In genomic region chr16:19907103-19907502, GRCm38 (mm10) we compare ENCODE assay signal across 9 mouse cellular contexts.
DNase-seq lines count a peak whose midpoint lies in the region; ATAC-seq and TF ChIP-seq lines count a peak whose summit lies in the region.
"Had no signal": no experiment of that assay in that cellular context is flagged by ENCODE, and none has a peak within 500 bp of the region (broad histone marks: within the 10 kb centered on the region; RNA-seq: fewer than 3 reads in every experiment).

No protein-coding gene starts in this region.

- H3K27me3 ChIP-seq in intestine, embryonic 14.5 days (replicated peaks; ENCODE audit: control insufficient read depth, insufficient read depth, low read length): no peaks in the 10 kb centered on the region
- H3K27me3 ChIP-seq in intestine, embryonic 16.5 days (replicated peaks; ENCODE audit: control insufficient read depth, insufficient read depth, low read length): no peaks in the 10 kb centered on the region
- H3K27me3 ChIP-seq in forebrain, embryonic 11.5 days (ENCODE audit: control insufficient read depth, insufficient read depth, low read length): no peaks in the 10 kb centered on the region
- H3K27me3 ChIP-seq: limb, embryonic 15.5 days had no signal

- H3K27ac ChIP-seq in intestine, embryonic 14.5 days (ENCODE audit: low read depth): no peak overlapping the region
- no peak overlapping the region for H3K27ac ChIP-seq in intestine, embryonic 16.5 days (ENCODE audit: low read length)
- no peak overlapping the region for H3K27ac ChIP-seq in ES-E14 (ENCODE audit: insufficient read depth, low read depth, low read length, poor library complexity, severe bottlenecking)
- no peak overlapping the region for H3K27ac ChIP-seq in forebrain, embryonic 11.5 days (ENCODE audit: low read depth, low read length)
- H3K27ac ChIP-seq: limb, embryonic 15.5 days had no signal

- H3K4me3 ChIP-seq in intestine, embryonic 14.5 days (ENCODE audit: low read depth, low read length): no peak overlapping the region
- no peak overlapping the region for H3K4me3 ChIP-seq in intestine, embryonic 16.5 days (ENCODE audit: low read length)
- H3K4me3 ChIP-seq in ES-E14 (ENCODE audit: insufficient read depth in 1 of 2, low read depth in 1 of 2, low read length in 2 of 2, poor library complexity in 1 of 2, severe bottlenecking in 1 of 2): no peak overlapping the region
- H3K4me3 ChIP-seq in forebrain, embryonic 11.5 days (ENCODE audit: low read depth, low read length): no peak overlapping the region
- H3K4me3 ChIP-seq: limb, embryonic 15.5 days had no signal

- H3K36me3 ChIP-seq in intestine, embryonic 14.5 days (ENCODE audit: control insufficient read depth, insufficient read depth, low read length): no peaks in the 10 kb centered on the region
- H3K36me3 ChIP-seq in intestine, embryonic 16.5 days (ENCODE audit: control insufficient read depth, insufficient read depth, low read length): no peaks in the 10 kb centered on the region
- H3K36me3 ChIP-seq in ES-E14 (ENCODE audit: control insufficient read depth, insufficient read depth, low read length, poor library complexity, severe bottlenecking): no peaks in the 10 kb centered on the region
- H3K36me3 ChIP-seq in forebrain, embryonic 11.5 days (ENCODE audit: control insufficient read depth, insufficient read depth, low read length): no peaks in the 10 kb centered on the region
- H3K36me3 ChIP-seq: limb, embryonic 15.5 days had no signal

- 43% methylated on average over 2 of the region's 2 CpGs for WGBS in intestine, embryonic 14.5 days
- WGBS in intestine, embryonic 16.5 days: 39% methylated on average over 2 of the region's 2 CpGs
- 40% methylated on average over 2 of the region's 2 CpGs for WGBS in forebrain, embryonic 11.5 days

- H3K4me2 ChIP-seq in intestine, embryonic 14.5 days (ENCODE audit: low read length): no peak overlapping the region
- H3K4me2 ChIP-seq in intestine, embryonic 16.5 days (ENCODE audit: low read depth, low read length): no peak overlapping the region
- no peak overlapping the region for H3K4me2 ChIP-seq in forebrain, embryonic 11.5 days (ENCODE audit: low read depth, low read length, severe bottlenecking)
- H3K4me2 ChIP-seq: limb, embryonic 15.5 days had no signal

- intact Hi-C loops in left cerebral cortex, postnatal 4 days (cut with DNase I): no loop called here

- H3K4me1 ChIP-seq in intestine, embryonic 14.5 days (replicated peaks; ENCODE audit: control insufficient read depth, insufficient read depth, low read length): peaks cover 8% of the 10 kb centered on the region; the same call in 1 of the 2 replicates
- peaks cover 6% of the 10 kb centered on the region; the same call in 1 of the 2 replicates for H3K4me1 ChIP-seq in intestine, embryonic 16.5 days (ENCODE audit: control insufficient read depth, insufficient read depth, low read length)
- H3K4me1 ChIP-seq in ES-E14 (ENCODE audit: control insufficient read depth in 2 of 2, insufficient read depth in 2 of 2, low read length in 2 of 2, poor library complexity in 1 of 2): no peaks in the 10 kb centered on the region
- H3K4me1 ChIP-seq in forebrain, embryonic 11.5 days (replicated peaks; ENCODE audit: control insufficient read depth, insufficient read depth, low read length): no peaks in the 10 kb centered on the region
- H3K4me1 ChIP-seq: limb, embryonic 15.5 days had no signal

- in situ Hi-C loops in ES-E14 (cut with MboI; ENCODE audit: low sequenced_read_pairs in 2 of 2, unreplicated experiment in 2 of 2): no loop called here

- no peak overlapping the region for H3K9ac ChIP-seq in intestine, embryonic 14.5 days (ENCODE audit: low read length)
- H3K9ac ChIP-seq in intestine, embryonic 16.5 days (ENCODE audit: low read depth, low read length): no peak overlapping the region
- H3K9ac ChIP-seq in ES-E14 (ENCODE audit: insufficient read depth, low read depth, low read length, poor library complexity, severe bottlenecking): no peak overlapping the region
- H3K9ac ChIP-seq in forebrain, embryonic 11.5 days (ENCODE audit: low read length): no peak overlapping the region
- H3K9ac ChIP-seq: limb, embryonic 15.5 days had no signal

- no peak for ATAC-seq in intestine, embryonic 14.5 days (replicated peaks; ENCODE audit: low FRiP score, low TSS enrichment, low read depth)
- ATAC-seq in intestine, embryonic 16.5 days: no peak
- ATAC-seq in forebrain, embryonic 11.5 days (replicated peaks; ENCODE audit: low FRiP score): no peak

- no peaks in the 10 kb centered on the region for H3K9me3 ChIP-seq in intestine, embryonic 14.5 days (ENCODE audit: control insufficient read depth, low read length)
- H3K9me3 ChIP-seq in intestine, embryonic 16.5 days (ENCODE audit: control insufficient read depth, low read length): no peaks in the 10 kb centered on the region
- H3K9me3 ChIP-seq in ES-E14 (ENCODE audit: control insufficient read depth, insufficient read depth, low read depth, low read length): no peaks in the 10 kb centered on the region
- H3K9me3 ChIP-seq in forebrain, embryonic 11.5 days (ENCODE audit: control insufficient read depth, low read length): no peaks in the 10 kb centered on the region
- H3K9me3 ChIP-seq: limb, embryonic 15.5 days had no signal

- DNase-seq in intestine, embryonic 14.5 days (ENCODE audit: low spot score): peak; percentile 56
- DNase-seq in B cell, adult 2 months: peak; percentile 75 to 77
- peak; percentile 22 for DNase-seq in ES-E14 (ENCODE audit: low read depth, low spot score)
- DNase-seq in embryo, embryonic 11.5 days (ENCODE audit: low read depth, low spot score): peak; percentile 24
- DNase-seq in left cerebral cortex, postnatal 4 days: peak; percentile 14
- DNase-seq in retina, postnatal 7 days (ENCODE audit: low read depth, low spot score): peak; percentile 33
- DNase-seq in forebrain, embryonic 11.5 days (ENCODE audit: low spot score): no peak

TF ChIP-seq in ES-E14, 5 proteins besides CTCF, POLR2A, EP300 and RAD21:
- TF ChIP-seq MAFK (IDR thresholded peaks at IDR 0.05; ENCODE audit: insufficient read depth, low read depth, low read length): no peak
- TF ChIP-seq ZNF384 (IDR thresholded peaks at IDR 0.05; ENCODE audit: low read depth, low read length): no peak
- TF ChIP-seq CHD2 (IDR thresholded peaks at IDR 0.05; ENCODE audit: low read depth, low read length): no peak
- TF ChIP-seq ZC3H11A (IDR thresholded peaks at IDR 0.05; ENCODE audit: borderline replicate concordance, low read depth, low read length): no peak
- TF ChIP-seq HCFC1 (IDR thresholded peaks at IDR 0.05; ENCODE audit: borderline replicate concordance, insufficient read depth, low read length): no peak
